Mouse (Mus musculus) adrenal gland (tissue): Measurements from ENCODE around the gene Dedd2.

ENCODE experiments used
- intact Hi-C: fragments of 180-260 bp; cut with DNase I; formaldehyde crosslinking; loops from one replicate; pipeline ENCODE4 v1.15.1; 2025

The Dedd2 gene

DNA sequence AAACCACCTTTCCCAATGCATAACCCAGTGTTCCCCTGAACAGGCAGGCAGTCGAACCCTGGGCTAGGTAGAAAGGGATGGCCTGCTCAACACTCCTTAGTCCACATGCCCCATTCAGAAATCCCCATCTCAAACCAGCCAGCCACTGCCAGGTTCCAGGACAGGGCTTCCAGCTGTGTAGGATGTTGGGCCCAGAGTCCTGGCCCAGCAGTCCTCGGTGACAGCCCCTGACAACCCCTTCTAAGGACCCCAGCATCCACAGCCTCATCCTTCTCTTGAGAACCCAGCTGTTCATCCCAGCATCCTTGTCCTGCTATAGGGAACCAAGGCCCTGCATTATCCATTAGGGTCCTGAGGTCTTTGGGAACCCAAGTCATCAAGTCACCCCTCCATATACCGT lies 27.1 kb upstream of the Dedd2 start:
- intact Hi-C loops, result no loop called here

GRCm38 (mm10) chr7:25246759-25247137 lies 26.3 kb upstream of the Dedd2 start:
- intact Hi-C loops, result no loop called here

DNA sequence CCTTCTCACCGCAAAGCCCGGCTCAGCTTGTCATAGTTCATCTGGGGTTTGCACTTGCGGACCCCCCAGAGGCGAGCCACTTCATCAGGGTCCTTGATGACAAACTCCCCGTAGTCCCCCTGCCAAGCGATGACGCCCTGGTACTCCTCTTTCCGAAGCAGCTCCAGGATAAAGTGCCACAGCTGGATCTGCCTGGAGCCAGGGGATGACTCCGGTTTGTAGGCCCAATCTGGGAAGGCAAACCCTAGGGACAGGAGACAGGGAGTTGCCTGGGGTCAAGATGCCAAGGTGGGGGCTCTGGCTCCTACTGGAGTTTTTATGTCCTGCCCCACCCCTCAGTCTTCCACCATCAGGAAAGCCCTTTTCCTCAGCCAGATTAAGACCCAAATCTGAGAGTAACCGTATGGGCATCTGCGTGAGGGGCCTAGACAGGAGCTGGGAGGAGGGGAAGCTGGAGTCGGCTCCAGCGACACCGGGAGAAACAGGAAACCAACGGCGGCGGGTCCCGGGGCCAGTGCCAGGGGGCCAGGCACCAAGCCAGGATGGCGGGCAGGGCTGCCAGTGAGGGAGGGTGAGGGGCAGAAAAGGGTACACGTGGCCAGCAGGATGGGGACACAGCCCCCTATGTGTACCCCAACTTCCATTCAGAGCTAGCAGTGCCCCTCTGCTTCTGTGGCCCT lies 25.8 kb upstream of the Dedd2 start:
- intact Hi-C loops, result no loop called here

GRCm38 (mm10) chr7:25244562-25245369 lies 24.4 kb upstream of the Dedd2 start:
- intact Hi-C loops, result loop anchor here (5.0 kb wide), 2 partner anchors 73 to 88 kb away; partner anchors contain the start of gene Megf8

DNA sequence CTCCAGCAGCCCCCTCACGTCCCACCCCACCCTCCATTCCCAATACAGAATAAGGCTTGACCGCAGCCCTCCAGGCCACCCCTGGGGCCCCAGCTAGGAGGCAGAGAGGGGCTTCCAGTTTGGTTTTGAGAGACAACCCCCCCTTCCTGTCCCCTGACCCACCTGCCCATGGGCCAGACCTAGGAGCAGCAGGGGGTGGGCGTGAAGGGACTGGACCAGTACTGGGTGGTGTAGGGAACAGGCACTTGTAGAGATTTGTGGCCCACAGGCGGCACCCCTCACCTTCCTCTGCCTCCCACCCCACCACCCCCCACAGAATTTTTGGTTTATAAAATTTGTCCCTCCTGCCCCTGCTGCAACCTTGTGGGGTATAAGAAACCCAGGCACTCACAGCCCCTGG lies 22.9 kb upstream of the Dedd2 start:
- intact Hi-C loops, result loop anchor here (5.0 kb wide), 2 partner anchors 74 to 89 kb away; partner anchors contain the start of gene Megf8

- intact Hi-C loops, result loop anchor here (5.0 kb wide), 2 partner anchors 76 to 91 kb away; partner anchors contain the start of gene Megf8
Observed at GRCm38 (mm10) chr7:25241062-25241461, 20.6 kb upstream of the Dedd2 start.

DNA sequence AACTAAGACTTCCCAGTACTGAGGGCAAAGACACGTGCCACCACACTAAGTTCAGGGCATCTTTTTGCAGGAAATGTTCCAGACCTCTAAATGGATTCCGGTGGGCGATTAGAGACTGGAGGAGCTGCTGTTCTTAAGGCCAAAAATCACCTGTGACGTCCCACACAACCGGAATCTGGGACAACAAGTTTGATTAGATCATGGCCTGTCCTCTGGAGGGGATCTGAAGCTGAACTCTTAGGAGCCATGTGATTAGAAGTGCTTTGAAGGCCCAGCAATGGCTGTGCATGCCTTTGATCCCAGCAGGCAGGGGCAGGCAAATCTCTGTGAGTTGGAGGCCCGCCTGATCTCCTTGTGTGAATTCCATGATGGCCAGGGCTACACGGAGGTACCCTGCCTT lies 20.2 kb upstream of the Dedd2 start:
- intact Hi-C loops, result loop anchor here (5.0 kb wide), 2 partner anchors 77 to 92 kb away; partner anchors contain the start of gene Megf8

DNA sequence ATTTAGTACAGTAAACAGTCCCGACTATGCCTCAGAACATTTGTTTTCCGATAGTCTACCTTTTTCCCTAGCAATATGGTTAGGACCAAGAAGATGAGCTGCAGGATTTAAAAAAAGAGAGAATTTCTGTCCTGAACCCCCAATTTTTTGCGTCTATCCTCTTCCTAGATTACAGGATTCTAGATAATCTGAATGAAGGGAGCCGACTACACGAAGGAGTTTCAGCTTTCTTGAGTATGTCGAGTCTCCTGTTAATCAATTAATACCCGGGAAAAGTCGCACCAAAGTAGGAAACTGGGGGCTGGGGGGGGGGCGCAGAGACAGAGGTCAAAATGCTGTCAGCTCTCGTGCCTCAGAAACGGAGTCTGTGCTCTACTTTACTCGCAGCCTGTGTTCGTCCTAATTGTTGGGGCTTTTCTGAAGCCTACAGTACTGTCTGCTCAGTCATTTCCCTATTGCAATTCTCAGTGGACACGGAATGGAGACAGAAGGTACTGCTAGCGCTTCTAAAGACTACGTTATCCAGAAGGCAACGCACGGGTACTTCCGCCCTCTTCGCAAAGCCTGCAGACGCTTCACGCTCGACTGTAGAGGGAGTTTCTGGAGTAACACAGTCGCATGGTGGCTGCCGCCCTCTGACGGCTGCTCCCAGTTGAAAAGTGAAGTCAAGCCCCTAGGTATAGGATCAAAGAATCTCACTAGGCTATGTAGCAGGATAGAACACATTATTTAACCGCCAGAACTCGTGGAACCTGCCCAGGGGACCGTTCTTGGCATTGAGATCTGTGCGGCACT lies 18.6 kb upstream of the Dedd2 start:
- intact Hi-C loops, result loop anchor here (1.0 kb wide), 1 partner anchor 39 kb away; no protein-coding TSS in a partner anchor

GRCm38 (mm10) chr7:25238015-25238706 lies 17.7 kb upstream of the Dedd2 start:
- intact Hi-C loops, result no loop called here

DNA sequence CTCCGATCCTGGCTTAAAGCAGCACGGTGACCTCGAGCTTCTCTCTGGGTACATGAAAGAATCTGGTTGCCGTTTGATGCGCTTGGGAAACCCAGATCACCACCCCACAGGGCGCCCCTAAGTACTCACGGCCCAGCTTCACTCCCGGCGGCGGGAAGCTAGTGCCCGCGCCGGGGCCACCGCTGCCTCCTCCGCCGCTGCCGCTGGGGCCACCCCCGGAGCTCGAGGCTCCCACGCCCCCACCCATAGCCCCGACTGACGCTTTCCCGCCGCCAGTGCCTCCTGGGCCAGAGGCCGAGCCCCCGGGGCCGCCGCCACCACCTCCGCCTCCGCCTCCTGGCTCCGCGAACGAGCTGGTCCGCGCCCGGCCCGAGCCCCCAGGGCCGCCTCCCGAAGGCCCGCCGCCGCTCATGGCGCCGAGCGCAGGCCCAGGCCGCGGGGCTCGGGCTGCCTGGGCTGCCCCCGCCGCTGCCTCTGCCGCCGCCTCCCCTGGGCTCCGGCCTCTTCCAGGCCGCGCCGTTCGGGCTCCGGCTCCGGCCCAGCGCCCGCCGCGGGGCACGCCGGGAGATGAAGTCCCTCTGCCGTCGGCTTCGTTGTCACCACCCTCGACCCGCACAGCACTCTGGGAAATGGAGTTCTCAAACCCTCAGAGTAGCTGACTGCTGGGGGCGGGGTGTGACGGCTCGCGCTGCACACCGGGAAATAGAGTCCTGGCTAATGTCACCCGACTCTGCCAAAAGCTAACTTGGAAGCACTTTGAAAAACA lies 17.0 kb upstream of the Dedd2 start, which contains the start of gene Gsk3a:
Gsk3a (minus strand) TSS at position 603 of the 766 bp plus-strand sequence.
- intact Hi-C loops, result no loop called here

DNA sequence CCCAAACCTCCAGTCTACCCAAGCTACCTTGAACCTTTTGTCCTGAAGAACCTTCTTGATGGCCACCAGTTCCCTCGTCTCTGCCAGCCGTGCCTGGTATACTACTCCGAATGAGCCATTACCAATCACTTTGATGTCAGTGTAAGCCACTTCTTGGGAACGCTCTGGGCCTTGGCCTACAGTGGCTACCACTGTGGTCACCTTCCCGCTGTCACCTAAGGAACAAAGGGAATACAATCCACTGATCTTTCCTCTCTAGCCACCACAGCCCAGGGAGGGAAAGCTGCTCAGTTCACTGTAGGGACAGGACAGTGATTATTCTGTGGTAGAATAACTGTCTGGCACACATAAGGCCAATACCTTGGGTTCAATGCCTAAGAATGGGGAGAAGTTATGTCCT lies 15.1 kb upstream of the Dedd2 start:
- intact Hi-C loops, result no loop called here

DNA sequence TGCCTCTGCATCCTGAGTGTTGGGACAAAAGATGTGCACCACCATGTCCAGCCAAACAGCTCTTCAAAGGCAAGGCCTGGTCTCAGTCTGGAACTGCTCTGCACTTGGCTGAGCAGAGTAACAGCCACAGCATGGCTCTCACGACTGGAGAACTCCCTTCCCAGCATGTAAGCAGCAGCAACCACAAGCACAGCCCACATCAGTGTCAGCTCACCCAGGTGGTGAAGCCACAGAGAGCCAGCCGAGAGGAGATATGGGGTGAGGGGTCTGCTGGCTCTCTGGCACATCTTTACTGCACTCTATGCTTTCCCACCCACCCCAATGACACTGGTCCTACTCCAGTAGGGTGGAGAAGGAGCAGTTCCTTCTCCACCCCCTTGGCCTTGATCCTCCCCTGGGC lies 12.6 kb upstream of the Dedd2 start:
- intact Hi-C loops, result no loop called here

DNA sequence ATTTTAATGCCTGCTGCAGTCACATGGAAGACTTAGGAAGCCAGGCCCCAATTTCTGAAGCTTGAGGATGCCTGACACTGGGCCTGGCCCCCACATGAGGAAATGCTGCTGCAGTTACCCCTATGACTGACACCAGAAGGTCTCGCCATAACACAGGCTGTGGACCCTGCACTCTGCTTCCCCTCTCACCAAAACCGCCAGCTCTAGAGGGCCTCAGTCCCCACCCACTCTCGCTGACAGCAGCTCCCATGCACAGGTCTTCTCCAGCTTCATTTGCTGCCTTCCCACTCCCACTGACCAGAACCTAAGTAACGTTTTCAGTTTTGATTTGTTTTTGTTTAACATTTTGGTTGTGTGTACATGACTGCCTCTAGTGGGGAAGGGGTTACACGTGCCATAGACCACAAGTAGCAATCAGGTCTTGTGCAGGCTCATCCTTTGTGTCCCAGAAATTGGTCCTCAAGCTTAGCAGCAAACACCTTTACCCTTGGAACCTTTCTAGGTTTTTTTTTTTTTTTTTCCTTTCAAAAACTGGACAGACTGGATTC lies 11.8 kb upstream of the Dedd2 start:
- intact Hi-C loops, result no loop called here

DNA sequence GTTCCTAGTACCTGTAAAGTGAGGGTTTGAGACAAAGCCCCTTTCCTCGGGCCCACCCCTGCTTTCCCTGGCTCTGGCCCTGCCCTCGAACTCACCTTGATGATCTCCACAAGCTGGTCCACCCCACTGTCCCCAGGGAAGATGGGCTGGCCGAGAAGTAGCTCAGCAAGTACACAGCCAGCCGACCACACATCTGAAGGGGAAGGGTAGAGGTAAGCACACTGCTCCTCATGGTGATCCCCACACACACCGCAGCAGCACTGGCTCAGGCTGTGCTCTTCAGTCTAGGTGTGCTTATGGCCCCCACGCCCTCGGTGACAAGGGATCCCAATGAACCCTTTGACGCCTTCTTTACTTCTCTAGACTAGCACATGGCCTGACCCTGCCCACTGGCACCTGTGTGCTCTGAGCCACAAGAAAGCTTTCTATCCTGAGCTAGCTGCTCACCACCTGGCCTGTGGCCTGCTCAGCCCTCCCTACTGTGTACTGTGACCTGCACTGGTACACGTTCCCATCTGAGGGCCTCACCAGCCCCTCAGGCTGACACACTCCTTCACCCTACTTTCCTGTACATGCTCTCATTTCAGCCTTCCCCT lies 10.4 kb upstream of the Dedd2 start:
- intact Hi-C loops, result no loop called here

- intact Hi-C loops, result no loop called here
Observed at GRCm38 (mm10) chr7:25227523-25228300, 7.3 kb upstream of the Dedd2 start.

DNA sequence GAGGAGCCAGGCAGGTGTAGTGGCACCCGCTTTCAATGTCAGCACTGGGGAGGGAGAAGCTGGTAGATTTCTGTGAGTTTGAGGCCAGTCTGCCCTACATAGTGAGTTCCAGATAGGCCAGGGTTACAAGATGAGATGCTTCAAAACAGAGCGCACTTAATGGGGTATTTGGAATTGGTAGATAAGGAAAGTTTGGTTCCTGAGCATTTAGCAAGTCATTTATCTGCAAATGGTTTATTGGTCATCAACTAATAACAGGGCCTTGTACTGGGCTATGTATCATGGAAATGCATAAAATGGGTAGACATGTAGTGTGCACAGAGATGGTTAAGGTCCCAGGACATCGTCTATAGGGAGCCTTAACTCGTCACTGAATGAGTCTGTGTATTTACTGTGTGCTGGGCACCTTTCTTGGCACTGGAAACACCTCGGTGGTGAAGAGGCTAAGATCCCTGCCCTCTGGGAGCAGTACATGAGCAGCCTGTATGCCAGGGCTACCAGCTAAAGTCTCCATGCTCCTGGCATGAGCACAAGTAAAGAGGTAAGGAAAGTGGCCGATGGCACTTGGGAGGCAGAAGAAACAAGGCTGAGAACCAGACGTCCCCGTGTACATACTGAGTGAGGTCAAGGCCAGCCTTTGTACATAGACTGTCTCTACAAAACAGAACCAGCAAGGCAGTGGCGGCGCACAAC lies 2.0 kb upstream of the Dedd2 start:
- intact Hi-C loops, result no loop called here

GRCm38 (mm10) chr7:25221102-25221883 lies 878 bp upstream of the Dedd2 start, which contains the start of gene Zfp526:
Gene Zfp526 (plus strand): TSS chr7:25221425.
- intact Hi-C loops, result no loop called here
